Mouse (Mus musculus) ovary, postnatal 36 days (tissue): ENCODE measurements around the gene Msh5.
"Not testable (repeated sequence)": the region's sequence is repeated elsewhere in the genome, so short reads cannot be mapped to it uniquely, and the experiment has no call there.

Experiments
- DNase-seq: peaks from one replicate; pipeline ENCODE4 v3.0.0; 2022; ENCODE audit warnings: low spot score, mixed read lengths

Gene Msh5

DNA sequence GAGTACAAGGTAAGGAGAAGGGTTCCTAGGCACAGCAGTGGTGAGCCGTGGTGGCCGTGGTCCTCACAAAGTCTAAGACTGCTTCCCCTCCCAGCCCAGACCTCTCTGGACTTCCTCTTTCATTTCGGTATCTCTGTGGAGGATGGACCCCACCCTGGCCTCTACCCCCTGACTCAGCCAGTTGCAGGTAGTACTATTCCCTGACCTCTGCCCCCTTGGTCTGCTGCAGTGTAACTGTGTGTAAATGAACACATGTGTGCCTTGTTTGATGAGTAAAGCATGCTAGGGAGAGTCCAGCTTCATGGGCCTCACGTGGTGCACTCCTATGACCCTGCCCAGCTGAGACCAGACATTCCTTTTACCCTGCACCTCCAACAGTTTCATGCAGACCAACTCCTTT lies 22.8 kb downstream of the Msh5 start:
- no peak for DNase-seq

DNA sequence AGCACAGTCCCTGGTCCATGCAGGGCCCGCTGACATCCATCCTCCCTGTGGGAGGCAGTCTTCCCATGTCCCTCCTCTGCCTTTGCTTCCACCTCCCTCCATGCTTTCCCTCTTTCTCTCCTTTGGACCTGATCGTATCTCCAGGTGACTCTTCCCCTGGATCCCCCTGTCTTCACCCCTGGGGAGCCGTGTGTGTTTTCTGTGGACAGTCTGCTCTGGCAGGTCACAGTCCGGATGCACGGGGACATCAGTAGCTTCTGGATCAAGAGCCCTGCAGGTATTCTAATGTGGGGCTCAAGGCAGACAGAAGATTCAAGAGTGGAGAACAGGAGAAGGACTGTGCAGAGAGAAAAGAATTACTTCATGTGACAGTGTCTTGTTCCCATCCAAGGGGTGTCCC lies 23.3 kb downstream of the Msh5 start:
- no peak for DNase-seq

DNA sequence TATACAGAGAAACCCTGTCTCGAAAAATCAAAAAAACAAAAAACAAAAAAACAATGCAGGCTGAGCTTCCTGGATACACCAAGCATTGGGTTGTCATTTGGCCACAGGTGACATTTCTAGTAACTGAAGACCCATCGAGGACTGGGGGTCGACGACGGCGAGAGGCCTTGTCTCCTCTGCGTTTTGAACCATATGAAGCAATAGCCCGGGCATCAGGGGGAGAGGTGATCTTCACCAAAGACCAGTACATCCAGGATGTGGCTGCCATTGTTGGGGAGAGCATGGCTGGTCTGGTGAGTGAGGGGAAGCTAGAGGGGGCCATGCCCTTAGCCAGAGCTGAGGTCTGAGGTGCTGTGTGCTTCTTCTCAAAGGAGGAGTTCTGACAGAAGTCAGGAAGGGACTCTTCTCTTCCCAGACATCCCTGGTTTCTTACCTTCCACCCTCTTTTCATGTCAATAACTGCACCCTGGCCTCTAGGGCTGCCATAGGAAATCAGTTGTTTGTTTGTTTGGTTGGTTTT lies 23.9 kb downstream of the Msh5 start:
- no peak for DNase-seq

DNA sequence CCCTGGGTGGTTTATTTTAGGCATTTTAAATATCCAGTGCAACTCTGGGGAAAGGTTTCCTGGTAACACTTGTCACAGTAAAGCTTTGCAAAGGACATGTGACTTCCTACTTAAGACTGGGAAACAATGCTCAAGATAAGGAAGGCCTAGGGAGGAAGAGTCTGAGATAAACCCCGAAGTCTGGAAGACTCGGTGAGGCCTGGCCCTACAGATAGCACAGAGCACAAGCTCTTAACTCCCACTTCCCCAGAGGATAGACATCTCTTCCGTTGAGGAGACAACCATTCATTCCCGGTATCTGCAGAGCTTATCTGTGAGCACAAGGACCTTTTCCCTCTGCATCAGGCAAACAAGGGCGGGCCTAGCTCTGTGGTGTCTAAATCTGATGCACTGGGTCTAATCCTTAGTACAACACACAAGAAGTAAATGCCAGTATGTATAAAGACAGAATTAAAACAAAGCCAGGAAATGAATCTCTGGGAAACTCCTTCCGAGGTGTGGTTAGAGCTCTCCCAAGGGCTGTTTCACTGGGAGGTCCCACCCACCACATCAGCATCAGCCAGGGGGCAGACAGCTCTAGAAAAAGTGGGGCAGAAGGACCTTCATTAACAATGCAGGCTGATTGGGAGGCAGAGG lies 24.6 kb downstream of the Msh5 start:
- no peak for DNase-seq

- DNase-seq: peak; percentile 87
These were observed 25.3 kb downstream of the Msh5 start for GRCm38 (mm10) chr17:35021163-35021808.

DNA sequence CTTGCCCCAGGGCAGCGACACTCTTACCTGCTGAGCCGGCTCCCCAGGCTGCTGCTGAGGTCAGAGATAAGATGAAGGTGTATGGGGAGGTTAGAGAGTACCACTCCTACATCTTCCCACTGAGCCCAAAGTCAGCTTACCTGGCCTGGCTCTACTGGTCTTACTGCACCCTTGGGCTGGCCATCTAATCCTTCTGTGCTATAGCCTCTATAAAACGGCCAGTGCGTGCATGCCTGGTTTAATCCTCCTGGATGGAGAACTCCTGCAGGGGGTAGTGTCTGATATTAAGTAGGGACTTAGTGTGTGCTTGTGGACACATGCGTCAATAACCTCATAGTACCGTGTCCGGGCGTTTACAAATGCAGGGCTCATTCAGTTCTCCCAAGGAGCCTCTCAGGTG lies 26.0 kb downstream of the Msh5 start:
- DNase-seq: no peak

DNA sequence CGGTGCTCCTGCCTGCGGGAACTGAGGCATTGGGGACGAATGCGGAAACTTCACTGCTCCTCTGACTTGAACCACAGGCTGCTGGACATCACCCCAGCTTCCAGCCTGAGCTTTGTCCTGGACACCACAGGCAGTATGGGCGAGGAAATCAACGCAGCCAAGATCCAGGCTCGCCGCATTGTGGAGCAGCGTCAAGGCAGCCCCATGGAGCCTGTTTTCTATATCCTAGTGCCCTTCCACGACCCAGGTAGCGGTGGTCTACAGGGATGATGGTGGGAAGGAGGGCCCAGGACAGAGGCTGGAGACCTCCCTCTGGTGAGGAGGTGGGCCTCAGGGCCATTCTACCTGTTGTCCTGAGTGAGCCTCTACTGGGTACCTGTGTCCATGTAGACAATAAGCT lies 26.7 kb downstream of the Msh5 start:
- DNase-seq: no peak

- no peak for DNase-seq
These were observed 28.4 kb downstream of the Msh5 start for GRCm38 (mm10) chr17:35018171-35018570.

GRCm38 (mm10) chr17:35017706-35018030 lies 28.9 kb downstream of the Msh5 start:
- no peak for DNase-seq

GRCm38 (mm10) chr17:35016791-35017705 lies 29.5 kb downstream of the Msh5 start:
- DNase-seq: no peak

DNA sequence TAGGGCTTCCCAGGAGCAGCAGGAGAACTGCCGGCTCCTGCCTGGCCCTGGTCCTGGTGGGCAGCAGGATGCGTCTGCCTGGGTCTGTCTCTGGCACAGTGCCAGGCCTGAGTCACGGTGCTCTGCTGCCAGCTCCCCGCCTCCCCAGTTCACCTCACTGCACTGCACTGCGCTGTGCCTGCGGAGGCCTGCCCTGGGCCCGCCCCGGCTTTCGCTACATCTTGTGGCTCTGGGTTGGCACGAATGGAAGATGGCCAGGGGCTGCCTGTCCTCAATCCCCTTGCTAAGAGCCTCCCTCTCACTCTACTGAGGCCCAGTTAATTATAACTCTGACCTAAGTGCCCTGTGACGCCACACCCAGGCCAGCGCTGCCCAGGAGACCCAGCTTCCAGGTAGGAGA lies 30.2 kb downstream of the Msh5 start, which contains the start of gene Vwa7:
Vwa7 (plus strand) TSS at position 204 of the 400 bp plus-strand sequence.
- DNase-seq: no peak

GRCm38 (mm10) chr17:35015296-35015695 lies 31.2 kb downstream of the Msh5 start:
- DNase-seq: no peak

GRCm38 (mm10) chr17:35013221-35013620 lies 33.3 kb downstream of the Msh5 start:
- no peak for DNase-seq

- DNase-seq: no peak
These were observed 34.1 kb downstream of the Msh5 start for GRCm38 (mm10) chr17:35012430-35012829.

- DNase-seq: no peak
These were observed 35.1 kb downstream of the Msh5 start for GRCm38 (mm10) chr17:35011440-35011839.

DNA sequence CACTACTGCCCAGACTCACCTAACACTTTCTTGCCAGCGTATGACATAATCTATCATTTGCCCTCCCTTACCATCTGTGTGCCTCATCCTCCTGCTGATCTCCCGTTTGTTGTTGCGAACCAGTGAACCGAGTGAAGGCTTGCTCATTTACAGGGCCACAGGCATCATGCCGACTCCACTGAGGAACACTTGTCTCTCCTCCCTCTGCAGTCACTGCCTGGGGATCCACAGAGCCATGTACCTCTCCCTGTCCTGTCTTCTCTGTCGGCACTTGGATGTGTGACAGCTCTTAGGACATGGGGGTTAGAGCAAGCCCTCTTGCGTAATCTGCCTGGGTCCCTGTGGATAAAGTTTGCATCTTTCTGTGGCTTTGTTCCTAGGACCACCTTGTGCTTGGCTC lies 37.0 kb downstream of the Msh5 start:
- no peak for DNase-seq

DNA sequence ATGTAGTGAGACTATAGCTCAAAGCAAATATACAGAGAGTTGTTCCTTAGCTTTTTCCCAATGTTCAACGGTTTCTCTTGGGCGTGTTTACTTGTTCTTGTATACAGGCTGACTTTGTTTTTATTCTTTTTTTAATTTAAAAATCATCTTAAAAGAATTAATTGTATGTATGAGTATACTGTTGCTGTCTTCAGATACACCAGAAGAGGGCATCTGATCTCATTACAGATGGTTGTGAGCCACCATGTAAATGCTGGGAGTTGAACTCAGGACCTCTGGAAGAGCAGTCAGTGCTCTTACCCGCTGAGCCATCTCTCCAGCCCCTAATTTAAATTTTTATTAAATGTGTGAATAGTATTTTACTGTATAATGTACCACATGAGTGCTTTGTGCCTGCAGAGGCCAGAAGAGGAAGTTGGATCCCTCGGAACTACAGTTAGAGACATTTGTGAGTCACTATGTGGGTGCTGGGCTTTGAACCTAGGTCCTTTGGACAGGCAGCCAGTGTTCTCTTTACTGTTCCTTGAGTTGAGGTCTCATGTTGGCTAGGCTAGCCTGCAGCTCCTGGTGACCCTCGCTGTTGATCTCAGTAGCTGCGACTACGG lies 39.1 kb downstream of the Msh5 start:
- no peak for DNase-seq

DNA sequence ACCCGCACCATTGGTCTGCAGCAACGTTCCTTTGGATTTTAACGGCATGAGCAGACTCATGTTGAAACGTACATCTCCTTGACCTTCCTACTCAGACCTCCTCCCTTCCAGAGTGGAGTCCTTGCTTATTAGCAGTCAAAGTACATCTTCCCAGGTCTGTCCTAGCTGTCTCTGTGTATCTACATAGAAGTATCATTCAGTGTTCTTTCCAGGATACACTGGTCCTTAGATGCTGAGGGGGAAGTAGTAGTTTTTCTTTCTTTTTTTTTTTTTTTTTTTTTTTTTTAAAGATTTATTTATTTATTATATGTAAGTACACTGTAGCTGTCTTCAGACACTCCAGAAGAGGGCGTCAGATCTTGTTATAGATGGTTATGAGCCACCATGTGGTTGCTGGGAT lies 40.6 kb downstream of the Msh5 start:
- not testable (repeated sequence) for DNase-seq

DNA sequence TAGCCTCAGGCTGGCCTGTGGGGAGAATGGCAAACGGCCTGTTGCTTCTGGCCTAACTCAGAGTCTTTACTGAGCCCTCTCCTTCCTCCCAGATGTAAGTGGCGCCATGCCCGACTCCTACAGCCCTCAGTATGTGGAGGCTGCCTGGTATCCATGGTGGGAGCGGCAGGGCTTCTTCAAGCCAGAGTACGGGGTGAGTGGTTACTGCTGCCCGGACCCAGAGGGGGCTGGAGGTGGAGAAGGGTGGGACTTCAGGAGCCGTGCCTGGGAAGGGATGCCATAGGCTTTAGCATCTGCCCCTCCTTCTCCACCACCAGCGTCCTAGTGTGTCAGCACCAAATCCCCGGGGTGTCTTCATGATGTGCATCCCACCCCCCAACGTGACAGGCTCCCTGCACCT lies 41.4 kb downstream of the Msh5 start:
- DNase-seq: no peak

DNA sequence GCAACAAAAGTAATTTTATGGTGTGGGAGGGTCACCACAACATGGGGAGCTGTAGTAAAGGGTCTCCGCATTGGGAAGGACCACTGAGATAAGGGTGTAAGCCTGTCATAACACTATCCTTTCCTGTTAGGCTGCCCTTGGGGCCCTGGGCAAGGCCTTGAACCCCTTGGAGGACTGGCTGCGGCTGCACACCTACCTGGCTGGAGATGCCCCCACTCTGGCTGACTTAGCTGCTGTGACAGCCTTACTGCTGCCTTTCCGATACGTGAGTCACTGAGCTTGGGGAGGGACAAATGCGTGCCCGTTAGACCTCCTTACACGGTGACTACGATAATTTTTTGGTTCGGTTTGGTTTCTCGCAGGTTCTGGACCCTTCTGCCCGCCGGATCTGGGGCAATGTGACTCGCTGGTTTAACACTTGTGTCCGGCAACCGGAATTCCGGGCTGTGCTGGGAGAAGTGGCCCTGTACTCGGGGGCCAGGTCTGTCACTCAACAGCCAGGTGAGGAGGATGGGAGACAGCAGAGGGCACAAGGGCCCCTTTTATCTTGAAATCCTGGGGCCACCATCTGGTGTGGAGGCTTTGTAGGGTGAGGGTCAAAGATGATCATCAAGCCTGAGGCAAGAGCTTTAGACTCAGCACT lies 42.3 kb downstream of the Msh5 start:
- DNase-seq: no peak

- DNase-seq: no peak
These were observed 43.3 kb downstream of the Msh5 start for GRCm38 (mm10) chr17:35003022-35003838.
